Mouse (Mus musculus) brown adipose tissue, adult 24 weeks (tissue): Measurements from ENCODE around the gene Traf6. TPM values are rescaled to one million over a fixed set of nuclear protein-coding genes. Genes with fewer than 3 reads are reported as not detected.

Experiments
- H3K27ac ChIP-seq: fragments of 200-500 bp; replicated peaks from 2 replicates; pipeline ENCODE4 v1.5.1; 2012; ENCODE audit warnings: low read depth, mild to moderate bottlenecking, low read length
- H3K4me1 ChIP-seq: fragments of 200-500 bp; 2 replicates; pipeline ENCODE4 v1.6.1; 2012; ENCODE audit warnings: low read length, mixed read lengths; ENCODE audit not compliant: control insufficient read depth, insufficient read depth, insufficient read length
- H3K4me3 ChIP-seq: fragments of 200-500 bp; 2 replicates; pipeline ENCODE4 v1.5.1; 2012; ENCODE audit warnings: low read depth, mild to moderate bottlenecking, low read length, moderate library complexity; ENCODE audit not compliant: insufficient read depth
- polyA plus RNA-seq: library from polyadenylated mRNA; stranded (reverse); fragments of >200 nt; gene quantifications from 2 replicates; pipeline ENCODE4 v1.2.4, GENCODE M21; 2012; ENCODE audit not compliant: missing spikeins, insufficient read depth, insufficient read length

Traf6 gene
- polyA plus RNA-seq: 6.2 and 7.1 TPM in 2 replicates

DNA sequence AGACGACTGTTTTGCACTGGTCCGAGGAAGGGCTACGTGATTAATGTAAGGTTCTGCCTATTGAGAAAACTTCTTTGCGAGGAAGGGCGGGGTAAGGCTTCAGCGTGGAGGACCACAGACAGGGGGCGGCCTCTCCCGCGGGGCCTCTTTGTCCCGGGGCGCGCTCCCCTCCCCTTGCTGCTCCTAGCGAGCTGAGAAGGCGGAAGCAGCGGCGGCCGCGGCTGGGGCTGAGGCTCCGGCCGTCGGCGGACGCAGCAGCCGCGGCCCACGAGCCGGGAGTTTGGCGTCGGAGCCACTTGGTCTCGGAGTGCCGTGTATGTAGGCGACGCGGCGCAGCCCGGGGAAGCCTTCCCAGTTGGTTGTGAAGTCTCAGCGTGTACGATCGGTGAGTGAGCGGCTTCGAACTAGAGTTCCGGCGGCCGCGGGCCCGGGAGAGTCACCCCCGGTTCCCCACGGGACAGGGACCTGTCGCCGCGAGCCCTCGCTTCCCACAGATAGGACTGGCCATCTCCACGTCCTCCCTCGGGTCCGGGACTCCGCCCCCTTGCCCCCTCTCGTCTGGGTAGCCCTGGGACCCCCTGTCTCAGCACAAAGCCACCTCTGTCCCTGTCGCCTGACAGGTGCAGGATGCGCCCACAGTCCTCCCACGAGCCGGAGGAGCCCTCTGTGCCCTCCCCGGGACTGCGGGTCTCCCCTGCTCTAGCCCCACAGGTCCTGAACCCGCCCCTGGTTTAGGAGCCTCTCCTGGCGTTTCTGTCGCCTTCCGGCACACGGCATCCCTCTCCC lies at the start of gene Traf6:
TSS of gene Traf6 (plus strand) at position 194 of the 786 bp plus-strand sequence.
- Histone ChIP-seq H3K4me3 (peak within 1 kb of the TSS; percentile 95), H3K27ac (peak within 1 kb of the TSS; percentile 54), H3K4me1 (peaks cover 4% of the 10 kb centered on the region; the same call in 1 of the 2 replicates)

DNA sequence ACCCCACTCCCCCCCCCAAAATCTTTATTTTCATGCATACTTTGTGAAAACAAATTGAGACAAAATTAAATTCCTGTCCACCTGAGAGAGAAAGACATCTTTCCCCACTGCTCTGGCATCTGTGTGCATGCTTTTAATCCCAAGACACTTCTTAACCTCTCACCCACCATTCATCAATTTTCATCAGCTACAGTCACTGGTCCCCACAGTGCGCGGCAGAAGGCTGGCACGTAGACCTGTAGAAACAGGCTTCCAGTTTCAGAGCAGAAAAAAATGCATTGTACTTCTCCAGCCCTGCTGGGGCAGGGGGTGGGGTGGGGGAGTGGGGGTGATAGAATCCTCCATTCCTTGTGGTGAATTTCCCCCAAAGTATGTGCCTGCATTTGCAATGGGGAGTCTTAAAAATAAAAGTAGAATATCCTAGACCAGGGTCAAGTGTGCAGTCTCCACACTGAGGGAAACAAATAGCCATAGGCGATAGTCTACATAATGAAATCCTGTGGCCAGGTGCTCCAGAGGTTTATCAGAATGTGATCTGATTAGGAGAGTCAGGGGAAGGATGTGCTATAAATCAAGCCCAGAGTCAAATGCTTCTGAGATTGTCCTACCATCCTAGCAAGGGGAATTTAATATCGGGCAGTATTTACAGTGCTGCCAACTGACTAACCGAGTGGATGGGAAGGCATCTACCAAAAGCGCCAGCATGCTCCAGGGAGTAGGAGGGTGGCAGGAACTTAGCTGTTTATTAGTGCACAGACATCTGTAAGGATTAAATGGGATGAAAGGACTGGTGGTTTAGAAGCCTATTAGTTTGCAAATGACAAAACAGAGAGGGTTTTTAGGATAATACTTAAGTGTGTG lies 39.0 kb upstream of the Traf6 start:
- H3K27ac ChIP-seq: no peak overlapping the region
- peaks cover 2% of the 10 kb centered on the region; the same call in 1 of the 2 replicates for H3K4me1 ChIP-seq
- no peak overlapping the region for H3K4me3 ChIP-seq

DNA sequence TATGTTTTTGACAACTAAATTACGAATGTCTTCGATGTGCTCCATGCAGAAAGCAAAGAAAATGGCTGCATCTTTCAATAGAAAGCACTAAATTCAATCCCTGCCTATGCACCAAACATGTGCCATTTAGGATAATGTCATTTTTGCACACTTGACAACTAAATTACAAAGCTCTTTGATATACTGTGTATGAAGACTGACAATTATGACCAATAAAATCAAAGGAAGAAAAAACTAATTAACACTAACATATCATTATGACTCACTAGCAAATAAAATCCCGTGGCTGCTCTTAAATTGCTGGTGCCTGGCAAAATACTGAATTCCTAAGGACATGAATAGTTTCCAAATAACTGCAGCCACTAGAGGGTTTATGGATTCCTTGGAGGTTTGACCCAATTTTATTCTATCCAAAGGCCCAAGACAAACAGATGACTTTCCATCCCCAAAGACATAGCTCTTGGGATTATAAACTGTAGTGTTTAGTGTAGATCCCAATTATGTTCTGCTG lies 38.3 kb upstream of the Traf6 start:
- H3K27ac ChIP-seq: no peak overlapping the region
- peaks cover 2% of the 10 kb centered on the region; the same call in 1 of the 2 replicates for H3K4me1 ChIP-seq
- H3K4me3 ChIP-seq: no peak overlapping the region

DNA sequence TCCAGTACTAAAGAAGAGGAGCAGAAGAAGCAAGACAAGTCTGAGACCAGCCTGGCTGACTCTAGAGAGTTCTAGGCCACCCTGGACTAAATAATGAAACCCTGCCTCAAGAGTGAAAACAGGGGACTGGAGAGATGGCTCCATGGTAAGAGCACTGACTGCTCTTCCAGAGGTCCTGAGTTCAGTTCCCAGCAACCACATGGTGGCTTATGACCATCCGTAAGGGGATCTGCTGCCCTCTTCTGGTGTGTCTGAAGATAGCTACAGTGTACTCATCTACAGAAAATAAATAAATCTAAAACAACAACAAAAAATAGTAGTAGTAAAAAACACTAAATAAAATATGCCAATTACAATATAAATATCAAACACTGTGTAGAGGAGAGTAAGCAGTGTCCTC lies 32.4 kb upstream of the Traf6 start:
- no peak overlapping the region for H3K27ac ChIP-seq
- H3K4me1 ChIP-seq: no peaks in the 10 kb centered on the region
- H3K4me3 ChIP-seq: no peak overlapping the region

DNA sequence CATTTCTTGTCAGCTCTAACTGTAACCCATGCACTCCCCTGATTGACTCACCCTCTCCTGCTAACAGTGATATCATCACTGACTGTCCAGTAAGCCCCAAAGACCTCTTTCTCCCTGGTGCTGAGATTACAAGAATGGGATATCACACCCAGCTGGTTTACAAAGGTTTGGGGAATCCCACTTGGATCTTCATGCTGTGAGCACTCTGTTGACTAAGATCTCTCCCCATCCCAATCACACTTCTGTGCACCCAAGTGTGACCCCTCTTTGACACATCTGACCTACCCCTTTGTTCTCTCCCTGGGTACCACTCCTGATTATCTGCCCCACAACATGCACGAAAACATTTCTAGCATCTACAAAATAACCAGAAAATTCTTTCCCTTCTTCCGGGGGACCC lies 29.9 kb upstream of the Traf6 start:
- Histone ChIP-seq H3K4me1 (no peaks in the 10 kb centered on the region), H3K4me3 (no peak overlapping the region), H3K27ac (no peak overlapping the region)

DNA sequence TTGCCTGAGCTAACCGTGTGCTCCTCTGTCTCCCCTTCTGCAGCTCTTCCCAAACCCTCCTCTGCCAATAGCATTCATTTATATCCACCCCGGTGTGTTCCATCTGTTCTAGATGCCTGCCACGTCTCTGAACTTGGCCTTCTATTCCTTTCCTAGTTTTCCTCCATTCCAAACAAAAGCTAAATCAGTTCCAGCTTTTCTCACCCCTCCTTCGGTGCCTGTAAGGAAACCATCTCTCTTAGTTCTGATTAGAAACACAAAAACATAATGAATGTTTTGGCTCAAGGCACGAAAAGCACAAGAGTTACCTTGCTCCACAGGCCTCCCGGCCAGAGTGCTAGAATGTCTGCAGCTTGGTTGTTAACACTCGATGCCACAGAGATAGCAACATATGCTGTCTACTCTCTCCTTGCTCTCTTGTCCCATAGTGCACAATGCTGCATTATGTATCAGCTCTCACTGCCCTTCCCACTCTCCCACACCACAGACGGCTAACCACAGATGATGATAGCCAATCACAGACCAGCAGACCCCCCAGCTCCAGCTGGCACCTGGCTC lies 29.0 kb upstream of the Traf6 start, which contains the start of the genes Rag1 and B230118H07Rik:
TSS of gene Rag1 (minus strand) at position 388 of the 558 bp plus-strand sequence.
TSS of gene B230118H07Rik (minus strand) at position 419 of the 558 bp plus-strand sequence.
- Histone ChIP-seq H3K27ac (no peak within 1 kb of the TSS), H3K4me3 (no peak within 1 kb of the TSS), H3K4me1 (no peaks in the 10 kb centered on the region)

DNA sequence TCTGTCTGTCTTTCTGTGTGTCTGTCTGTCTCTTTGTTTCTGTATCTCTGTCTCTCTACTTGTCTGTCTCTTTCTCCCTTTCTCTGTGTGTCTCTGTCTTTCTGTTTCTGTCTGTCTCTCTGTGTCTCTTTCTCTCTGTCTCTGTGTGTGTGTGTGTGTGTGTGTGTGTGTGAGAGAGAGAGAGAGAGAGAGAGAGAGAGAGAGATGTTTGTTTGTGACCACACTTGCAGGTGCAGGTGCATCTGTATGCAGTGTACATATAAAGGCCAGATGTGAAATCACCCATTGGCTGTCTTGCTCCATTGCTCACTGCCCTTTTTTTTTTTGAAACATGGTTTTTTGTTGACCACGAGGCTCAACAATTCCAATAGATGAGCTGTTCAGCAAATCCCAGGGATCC lies 27.8 kb upstream of the Traf6 start:
- Histone ChIP-seq H3K4me1 (no peaks in the 10 kb centered on the region), H3K27ac (no peak overlapping the region), H3K4me3 (no peak overlapping the region)

DNA sequence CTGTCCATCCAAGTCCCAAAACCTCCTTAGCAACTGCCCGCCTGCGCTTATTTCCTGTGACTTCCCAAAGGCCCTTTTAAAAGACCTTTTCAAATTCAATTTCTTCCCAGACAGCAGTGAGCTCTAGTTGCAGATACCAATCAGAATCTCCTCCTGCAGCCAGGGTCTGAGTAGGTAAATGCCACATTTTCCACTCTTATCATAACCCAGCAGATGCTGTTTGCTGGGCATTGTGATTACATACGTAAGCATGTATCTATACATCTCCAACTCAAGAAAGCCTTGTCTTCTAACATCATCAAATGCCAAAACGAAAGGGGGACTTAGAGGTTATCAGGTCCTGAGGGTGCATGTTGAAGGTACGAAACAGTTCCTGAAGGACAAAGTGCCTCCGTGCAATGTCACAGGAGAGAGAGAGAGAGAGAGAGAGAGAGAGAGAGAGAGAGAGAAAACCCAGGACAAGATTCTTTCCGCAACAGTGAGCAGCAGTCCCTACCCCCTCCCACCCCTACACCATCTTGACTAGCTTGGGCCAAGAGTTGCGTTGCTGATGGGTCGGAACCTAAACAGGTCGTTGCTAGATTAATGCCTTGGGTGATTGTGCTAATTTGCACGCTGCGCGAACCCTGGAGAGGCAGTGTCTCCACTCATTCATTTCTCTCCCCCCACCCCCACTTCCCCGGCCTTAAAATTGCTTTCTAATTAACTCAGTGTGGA lies 25.9 kb upstream of the Traf6 start:
- no peaks in the 10 kb centered on the region for H3K4me1 ChIP-seq
- H3K4me3 ChIP-seq: peak overlapping the region; percentile 35; the same call in 1 of the 2 replicates

DNA sequence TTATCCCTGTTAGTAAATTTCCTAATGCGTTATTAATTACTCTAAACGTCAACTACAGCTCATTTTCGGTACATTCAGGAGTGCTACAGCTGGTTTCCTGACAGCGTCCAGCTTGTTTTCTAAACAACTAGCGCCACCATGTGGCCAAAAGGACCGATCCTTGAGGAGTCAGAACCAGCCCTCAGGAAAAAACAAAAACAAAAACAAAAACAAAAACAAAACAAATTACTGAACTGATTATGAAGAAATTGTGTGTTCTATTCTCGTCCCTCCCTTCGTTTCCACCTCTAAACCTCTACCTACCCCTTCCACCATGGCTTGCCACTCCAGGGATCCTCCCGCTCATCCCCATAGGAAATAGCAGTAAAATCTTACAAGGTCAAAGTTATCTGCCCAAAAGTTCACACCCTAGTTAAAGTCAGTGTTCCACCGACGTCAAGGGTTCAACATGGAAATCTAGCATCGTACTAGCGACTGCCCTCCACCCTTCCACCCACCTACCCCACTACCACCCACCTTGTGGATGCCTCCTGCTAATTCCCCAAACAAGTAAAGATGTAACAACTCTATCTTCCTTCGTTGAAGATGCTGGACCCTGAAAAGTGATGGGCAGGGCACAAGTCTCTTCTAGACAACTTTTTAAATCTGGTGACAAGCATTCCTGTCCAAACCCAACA lies 25.2 kb upstream of the Traf6 start:
- Histone ChIP-seq H3K27ac (no peak overlapping the region), H3K4me1 (no peaks in the 10 kb centered on the region), H3K4me3 (peak overlapping the region; percentile 35; the same call in 1 of the 2 replicates)

More for the DNA sequence above, 25.9 kb upstream of the Traf6 start:
- no peak overlapping the region for H3K27ac ChIP-seq

DNA sequence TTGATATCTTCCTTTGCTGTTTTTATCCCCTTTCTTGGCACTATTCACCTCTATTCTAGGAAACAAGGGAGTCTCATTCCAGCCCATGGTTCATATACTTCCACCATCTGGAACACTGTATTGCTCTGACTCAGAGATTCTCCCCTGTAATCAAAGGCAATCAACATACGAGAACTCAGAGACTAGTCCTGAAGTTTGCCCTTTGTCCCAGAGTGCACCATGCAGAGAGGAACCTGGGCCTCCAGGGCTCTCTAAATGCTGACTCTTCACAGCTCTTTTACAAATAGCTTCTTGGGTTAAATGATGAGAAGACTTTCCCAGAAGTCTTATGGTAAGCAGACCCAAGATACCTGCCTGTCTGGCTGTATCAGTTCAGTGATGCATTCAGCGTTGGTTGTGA lies 17.7 kb upstream of the Traf6 start:
- Histone ChIP-seq H3K4me1 (no peaks in the 10 kb centered on the region), H3K27ac (no peak overlapping the region), H3K4me3 (no peak overlapping the region)

DNA sequence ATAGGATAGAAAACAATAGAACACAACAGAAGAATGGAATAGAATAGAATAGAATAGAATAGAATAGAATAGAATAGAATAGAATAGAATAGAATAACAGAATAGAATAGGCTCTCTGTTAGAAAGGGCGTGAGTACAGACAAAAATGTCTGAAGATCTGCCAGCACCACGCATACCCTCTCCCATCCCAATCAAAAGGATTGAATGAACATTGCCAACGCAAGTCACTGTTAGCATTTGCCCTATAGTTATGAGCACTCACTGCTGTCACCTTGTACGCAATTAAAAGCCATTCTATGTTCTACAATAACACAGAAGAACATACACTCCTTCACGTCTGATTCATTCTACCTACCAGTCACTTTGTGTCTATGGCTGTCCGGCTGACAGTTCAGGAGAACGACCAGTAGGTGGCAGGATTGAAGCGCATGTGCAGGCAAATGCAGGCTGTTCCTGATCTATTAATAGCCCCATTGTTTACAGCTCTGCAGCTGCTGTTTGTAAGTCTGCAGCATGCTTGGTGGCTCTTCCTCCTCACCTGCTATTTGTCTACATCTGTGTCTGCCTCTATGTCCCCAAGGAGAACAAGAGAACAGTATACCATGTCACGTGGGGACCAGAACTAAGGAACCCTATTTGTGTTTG lies 13.0 kb upstream of the Traf6 start:
- Histone ChIP-seq H3K4me3 (no peak overlapping the region), H3K27ac (no peak overlapping the region), H3K4me1 (no peaks in the 10 kb centered on the region)

DNA sequence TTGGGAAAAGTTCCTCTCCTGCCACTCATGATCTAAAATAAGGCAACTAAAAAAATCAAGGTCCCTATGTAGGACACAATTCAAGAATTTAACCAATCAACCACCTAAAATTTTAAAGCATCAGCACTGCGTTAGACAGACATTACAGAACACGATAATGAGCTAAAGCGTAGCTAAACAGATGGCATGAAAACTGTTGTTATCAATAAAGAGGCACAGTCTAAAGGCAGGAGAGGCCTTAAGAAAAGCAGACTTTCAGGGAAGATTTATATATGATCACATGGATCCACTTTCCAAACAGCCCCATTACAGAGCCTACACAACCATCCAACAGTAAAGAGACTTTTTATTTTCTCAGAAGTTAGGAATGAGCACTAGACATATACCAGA lies 12.5 kb upstream of the Traf6 start:
- Histone ChIP-seq H3K4me1 (no peaks in the 10 kb centered on the region), H3K4me3 (no peak overlapping the region), H3K27ac (no peak overlapping the region)

DNA sequence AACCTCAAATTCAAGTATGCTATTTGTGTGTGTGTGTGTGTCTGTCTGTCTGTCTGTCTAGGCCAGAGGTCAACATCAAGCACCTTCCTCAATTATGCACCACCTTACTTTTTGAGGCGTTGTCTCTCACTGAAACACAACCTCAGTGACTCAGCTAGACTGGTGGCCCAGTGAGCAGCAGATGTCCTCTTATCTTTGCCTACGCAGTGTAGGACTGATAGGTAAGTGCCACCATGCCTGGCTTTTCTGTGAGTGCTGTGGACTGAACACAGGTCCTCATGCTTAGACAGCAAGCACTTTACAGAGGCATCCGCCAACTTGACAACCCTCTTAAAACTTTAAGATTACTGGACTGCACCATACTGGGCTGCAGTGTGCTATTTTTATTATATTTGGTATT lies 9.5 kb upstream of the Traf6 start:
- no peaks in the 10 kb centered on the region for H3K4me1 ChIP-seq
- no peak overlapping the region for H3K4me3 ChIP-seq
- no peak overlapping the region for H3K27ac ChIP-seq

DNA sequence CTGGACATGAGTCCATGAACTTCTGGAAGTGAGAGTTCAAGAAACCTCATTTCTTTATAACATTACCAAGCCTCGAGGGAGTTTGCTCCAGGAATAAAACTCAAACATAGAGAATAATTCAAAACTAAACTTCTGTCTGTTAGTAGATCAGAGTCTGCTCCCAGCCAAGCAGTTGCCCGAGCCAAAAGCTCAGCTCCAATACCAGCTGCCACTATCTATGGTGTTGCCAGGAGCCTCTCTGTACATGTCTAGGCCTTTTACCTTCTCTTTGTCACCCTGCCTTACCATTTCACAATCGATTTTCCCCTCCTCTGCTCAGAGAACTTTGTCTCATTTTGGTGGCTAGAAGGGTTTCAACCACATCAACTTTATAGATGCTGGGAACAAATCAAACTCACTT lies 4.7 kb upstream of the Traf6 start:
- Histone ChIP-seq H3K27ac (no peak overlapping the region), H3K4me1 (no peaks in the 10 kb centered on the region)

More for the DNA sequence above, 4.7 kb upstream of the Traf6 start:
- H3K4me3 ChIP-seq: no peak overlapping the region
